Mouse (Mus musculus) embryo, embryonic 11 days (tissue): ENCODE results near the gene Pnpla6.

Experiments
- DNase-seq: peaks from one replicate; pipeline ENCODE4 v3.0.0-alpha.2; 2015

Pnpla6 gene

GRCm38 (mm10) chr8:3507979-3508754, 7.0 kb upstream of the Pnpla6 start:
- DNase-seq = no peak

DNA sequence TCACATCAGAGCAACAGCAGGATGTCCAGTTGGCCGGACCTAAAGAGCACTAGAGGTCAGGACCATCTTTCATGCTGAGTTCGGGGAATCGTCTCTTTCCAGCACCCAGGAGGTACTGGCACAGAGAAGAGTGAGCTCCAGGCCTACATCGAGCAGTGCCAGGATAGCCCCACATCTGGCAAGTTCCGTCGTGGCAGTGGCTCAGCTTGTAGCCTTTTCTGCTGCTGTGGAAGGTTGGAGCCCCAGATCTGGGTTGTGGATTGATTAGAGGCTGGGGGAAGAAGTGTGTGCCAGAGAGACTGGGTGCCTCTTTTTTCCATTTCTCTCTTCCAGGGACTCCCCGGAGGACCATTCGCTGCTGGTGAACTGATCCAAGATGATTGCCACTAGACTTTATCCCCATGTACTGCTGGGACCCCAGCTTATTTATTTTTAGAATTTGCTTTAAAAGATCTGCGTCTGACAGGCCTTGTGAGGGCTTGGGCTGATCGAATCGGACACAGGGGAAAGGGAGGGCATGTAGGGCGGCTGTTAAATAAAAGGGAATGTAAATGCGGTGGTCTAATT, 420 bp upstream of the Pnpla6 start:
- DNase-seq = no peak

GRCm38 (mm10) chr8:3515771-3516417, 710 bp downstream of the Pnpla6 start:
- peak; percentile 62 for DNase-seq

DNA sequence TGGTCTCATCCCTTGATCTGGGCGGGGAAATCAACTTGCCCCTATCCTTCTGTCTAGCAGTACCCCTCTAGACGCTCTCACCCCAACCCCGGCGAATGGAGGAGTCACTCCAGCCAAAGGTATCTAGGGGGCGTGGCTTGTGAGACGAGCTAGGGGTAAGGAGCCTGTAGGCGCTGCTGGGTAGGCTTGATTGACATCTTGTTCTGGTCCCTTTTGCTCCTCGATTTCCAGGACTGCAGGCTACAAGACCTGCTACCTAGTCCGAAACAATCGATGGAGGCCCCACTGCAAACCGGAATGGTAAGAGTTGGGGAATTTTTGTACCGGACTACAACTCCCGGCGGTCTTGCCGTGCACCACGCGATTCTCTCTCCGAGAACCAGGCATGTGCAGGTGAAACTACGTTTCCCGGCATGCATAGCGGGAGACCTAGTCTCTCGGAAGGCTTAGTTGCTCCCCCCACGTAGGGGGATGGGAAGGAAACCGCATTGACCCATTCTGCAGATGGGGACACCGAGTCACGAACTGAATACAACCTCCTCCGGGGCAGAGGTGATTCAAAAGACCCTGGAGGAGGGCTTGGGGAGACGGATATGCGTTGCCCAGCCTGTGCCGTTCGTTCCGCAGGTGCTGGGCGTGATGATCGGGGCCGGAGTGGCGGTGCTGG, 1.4 kb downstream of the Pnpla6 start:
- DNase-seq = peak; percentile 94

DNA sequence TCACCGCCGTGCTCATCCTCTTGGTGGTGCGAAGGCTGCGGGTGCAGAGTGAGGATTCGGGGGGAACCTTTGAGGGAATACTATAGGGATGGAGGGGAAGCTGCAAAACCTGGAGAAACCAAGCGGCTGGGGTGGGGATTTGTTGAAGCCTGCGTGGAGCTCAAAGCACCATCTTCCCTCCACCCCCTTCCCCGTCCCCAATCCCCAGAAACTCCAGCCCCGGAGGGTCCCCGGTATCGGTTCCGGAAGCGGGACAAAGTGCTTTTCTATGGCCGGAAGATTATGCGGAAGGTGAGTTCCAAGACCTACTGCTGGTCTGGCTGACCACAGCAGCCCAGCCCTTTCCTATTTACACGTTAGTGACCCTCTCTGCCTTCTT, 1.9 kb downstream of the Pnpla6 start:
- peak; percentile 22 for DNase-seq

- no peak for DNase-seq
Measured at GRCm38 (mm10) chr8:3522007-3522697, 7.0 kb downstream of the Pnpla6 start.

- DNase-seq = no peak
Measured at GRCm38 (mm10) chr8:3530816-3531215, 15.6 kb downstream of the Pnpla6 start.

GRCm38 (mm10) chr8:3531936-3532335, 16.8 kb downstream of the Pnpla6 start:
- no peak for DNase-seq

- peak; percentile 9 for DNase-seq
Measured at GRCm38 (mm10) chr8:3536053-3536841, 21.1 kb downstream of the Pnpla6 start.

DNA sequence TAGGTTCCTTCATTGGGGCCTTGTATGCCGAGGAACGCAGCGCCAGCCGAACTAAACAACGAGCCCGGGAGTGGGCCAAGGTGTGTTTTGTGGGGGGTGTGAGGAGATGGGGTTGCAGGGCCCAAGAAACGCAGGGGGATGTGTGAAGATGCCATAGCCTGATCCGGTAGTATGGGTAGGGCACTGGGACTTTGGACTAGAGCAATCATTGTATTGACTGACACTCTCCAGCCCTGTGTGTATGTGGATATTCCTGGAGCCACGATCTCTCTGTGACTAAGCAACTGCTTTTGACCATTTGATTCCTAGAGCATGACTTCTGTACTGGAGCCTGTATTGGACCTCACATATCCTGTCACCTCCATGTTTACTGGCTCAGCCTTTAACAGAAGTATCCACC, 21.8 kb downstream of the Pnpla6 start:
- DNase-seq = no peak

GRCm38 (mm10) chr8:3537666-3538065, 22.5 kb downstream of the Pnpla6 start:
- no peak for DNase-seq

DNA sequence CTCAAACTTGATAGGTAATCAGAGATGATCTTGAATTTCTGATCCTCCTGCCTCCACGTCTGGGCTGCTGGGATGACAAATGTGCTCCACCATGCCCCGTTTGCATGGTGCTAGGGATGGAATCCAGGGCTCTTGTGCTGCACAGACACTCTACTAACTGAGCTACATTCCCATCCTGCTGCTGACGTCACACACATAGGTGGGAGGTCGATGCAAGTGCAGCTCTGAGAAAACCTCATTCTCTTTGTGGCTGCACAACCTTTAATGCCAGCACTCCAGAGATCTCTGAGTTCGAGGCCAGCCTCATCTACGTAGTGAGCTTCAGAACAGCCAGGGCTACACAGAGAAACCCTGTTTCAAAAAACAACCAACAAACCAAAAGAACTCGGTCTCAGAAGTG, 24.0 kb downstream of the Pnpla6 start:
- no peak for DNase-seq

DNA sequence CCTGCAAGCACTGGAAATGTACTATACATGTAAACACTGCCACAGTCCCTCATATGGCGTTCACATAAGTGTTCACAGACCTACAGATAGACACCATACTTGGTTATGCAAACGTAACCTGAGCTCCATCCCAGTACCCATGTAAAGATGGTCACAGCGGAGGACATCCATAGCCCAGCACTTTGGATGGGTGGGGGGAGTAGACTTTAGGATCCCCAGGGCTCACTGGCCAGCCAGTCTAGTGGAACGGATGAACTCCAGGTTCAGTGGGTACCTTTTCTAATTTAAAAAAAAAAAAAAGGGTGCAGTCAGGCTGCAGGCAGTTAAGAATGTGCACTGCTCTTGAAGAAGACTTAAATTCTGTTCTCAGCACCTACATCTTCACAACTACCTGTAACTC, 24.9 kb downstream of the Pnpla6 start:
- no peak for DNase-seq

DNA sequence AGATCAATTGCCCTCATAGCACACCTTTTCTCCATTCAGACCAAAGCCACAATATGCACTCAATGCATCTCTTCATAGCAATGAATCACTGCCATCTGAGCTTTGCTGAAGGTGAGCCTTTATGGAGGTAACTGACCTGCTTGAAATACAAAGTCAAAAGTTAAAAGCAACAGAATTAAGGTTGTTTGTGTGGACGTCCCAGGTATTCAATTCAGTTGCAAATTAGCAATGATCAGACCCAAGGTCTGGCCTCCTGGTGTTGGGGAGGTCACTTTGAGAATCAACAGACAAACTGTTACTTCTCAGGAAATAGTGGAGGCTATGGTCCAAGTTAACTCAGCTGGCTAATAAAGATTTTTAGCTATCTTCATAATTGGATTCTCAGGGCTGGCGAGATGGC, 31.3 kb downstream of the Pnpla6 start:
- DNase-seq = no peak

GRCm38 (mm10) chr8:3552240-3552639, 37.1 kb downstream of the Pnpla6 start:
- DNase-seq = no peak

- DNase-seq = no peak
Measured at GRCm38 (mm10) chr8:3556114-3556513, 40.9 kb downstream of the Pnpla6 start.

- peak; percentile 70 for DNase-seq
Measured at GRCm38 (mm10) chr8:3567641-3568371, 52.6 kb downstream of the Pnpla6 start, which contains the start of gene C330021F23Rik. C330021F23Rik (plus strand) TSS chr8:3567990.

DNA sequence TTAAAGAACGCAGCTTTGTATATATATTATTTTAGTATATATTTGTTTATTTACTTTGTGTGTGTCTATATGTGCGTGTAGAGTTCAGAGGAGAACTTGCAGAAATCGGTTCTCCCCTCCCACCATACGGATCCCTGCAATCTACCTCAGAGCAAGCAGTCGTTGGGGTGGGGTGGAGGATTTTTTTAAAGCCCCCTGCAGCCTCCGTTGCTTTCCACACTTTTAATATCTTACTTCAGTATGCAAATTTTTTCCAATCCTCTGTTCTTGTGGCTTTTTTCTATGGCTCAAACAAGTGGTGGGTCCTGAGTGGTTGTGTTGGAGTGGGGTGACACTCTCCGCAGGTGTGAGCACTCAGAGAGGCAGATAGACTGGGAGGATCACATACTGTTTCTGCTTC, 53.2 kb downstream of the Pnpla6 start:
- DNase-seq = no peak

DNA sequence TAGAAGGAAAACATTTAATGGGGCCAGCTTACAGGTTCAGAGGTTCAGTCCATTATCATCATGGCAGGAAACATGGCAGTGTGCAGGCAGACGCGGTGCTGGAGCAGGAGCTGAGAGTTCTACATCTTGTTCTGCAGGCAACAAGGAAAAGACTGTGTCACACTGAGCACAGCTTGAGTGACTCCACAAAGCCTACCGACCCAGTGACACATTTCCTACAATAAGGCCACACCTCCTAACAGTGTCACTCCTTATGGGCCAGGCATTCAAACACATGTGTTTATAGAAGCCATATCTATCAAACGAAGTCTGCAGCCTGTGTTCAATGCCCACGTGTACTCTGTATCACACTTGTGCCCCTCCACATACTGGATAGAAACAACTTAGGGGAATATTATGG, 54.6 kb downstream of the Pnpla6 start:
- no peak for DNase-seq

GRCm38 (mm10) chr8:3574546-3574945, 59.4 kb downstream of the Pnpla6 start:
- no peak for DNase-seq

- no peak for DNase-seq
Measured at GRCm38 (mm10) chr8:3576211-3576960, 61.2 kb downstream of the Pnpla6 start.
